Mouse (Mus musculus) ES-Bruce4 (cell line): ENCODE data around the gene Ufl1.

Source experiments
- CTCF ChIP-seq: IDR thresholded peaks from one replicate; pipeline ENCODE4 v1.8.1; 2011; ENCODE audit warnings: low read depth, low read length
- EP300 ChIP-seq: IDR thresholded peaks from 2 replicates; pipeline ENCODE4 v1.6.1; 2011; ENCODE audit warnings: low read depth, low read length; ENCODE audit not compliant: insufficient read depth
- POLR2A ChIP-seq: IDR thresholded peaks from one replicate; pipeline ENCODE4 v1.8.1; 2011; ENCODE audit warnings: low read length; ENCODE audit not compliant: insufficient read depth

- TF ChIP-seq CTCF (no peak), POLR2A (no peak), EP300 (no peak)
Measured at GRCm38 (mm10) chr4:25257822-25258398, 23.7 kb downstream of the Ufl1 start.
